Mouse (Mus musculus) kidney, embryonic 16.5 days (tissue): ENCODE data around the gene Cabp4. TPM values are rescaled to one million over a fixed set of nuclear protein-coding genes. Genes with fewer than 3 reads are reported as not detected.
"Not testable (repeated sequence)": the region's sequence is repeated elsewhere in the genome, so short reads cannot be mapped to it uniquely, and the experiment has no call there.

Experiments used
- ATAC-seq: fragments of 200-750 bp; cut with Nextera tagmentation; 2 replicates; pipeline ENCODE4 v1.8.0; 2017; ENCODE audit warnings: moderate TSS enrichment; ENCODE audit not compliant: low FRiP score, low TSS enrichment
- H3K27ac ChIP-seq: fragments of 300-500 bp; sonication (generic); 2 replicates; pipeline ENCODE4 v1.5.1; 2014; ENCODE audit warnings: low read length
- H3K27me3 ChIP-seq: fragments of 300-500 bp; sonication (generic); 2 replicates; pipeline ENCODE4 v1.6.1; 2014; ENCODE audit warnings: low read length, control low read depth, mixed read lengths; ENCODE audit not compliant: insufficient read depth
- H3K36me3 ChIP-seq: fragments of 300-500 bp; sonication (generic); 2 replicates; pipeline ENCODE4 v1.6.1; 2014; ENCODE audit warnings: low read length, control low read depth, mixed read lengths; ENCODE audit not compliant: insufficient read depth
- H3K4me1 ChIP-seq: fragments of 300-500 bp; sonication (generic); 2 replicates; pipeline ENCODE4 v1.6.1; 2014; ENCODE audit warnings: low read length, control low read depth, mixed read lengths; ENCODE audit not compliant: insufficient read depth
- H3K4me2 ChIP-seq: fragments of 300-500 bp; sonication (generic); replicated peaks from 2 replicates; pipeline ENCODE4 v1.6.1; 2014; ENCODE audit warnings: low read depth, low read length
- H3K4me3 ChIP-seq: fragments of 300-500 bp; sonication (generic); 2 replicates; pipeline ENCODE4 v1.5.1; 2014; ENCODE audit warnings: mild to moderate bottlenecking, low read length
- H3K9ac ChIP-seq: fragments of 300-500 bp; sonication (generic); replicated peaks from 2 replicates; pipeline ENCODE4 v1.6.1; 2014; ENCODE audit warnings: low read length
- H3K9me3 ChIP-seq: fragments of 300-500 bp; sonication (generic); 2 replicates; pipeline ENCODE4 v1.6.1; 2016; ENCODE audit warnings: low read length, control low read depth
- WGBS: fragments of 180-500 bp; shearing (Covaris S2); extraction: QIAGEN DNeasy Blood & Tissue Kit; methylation state at CpG from one replicate; pipeline ENCODE4 v1.1.7; 2014; 5-methylcytosine and 5-hydroxymethylcytosine counted together
- polyA plus RNA-seq: library from polyadenylated mRNA; unstranded; fragments of >200 nt; fragmentation: Nextera tagmentation; extraction: Ambion mirVana; gene quantifications from 2 replicates; pipeline ENCODE4 v1.2.1, GENCODE M21; 2015

The Cabp4 gene
- polyA plus RNA-seq, 1 experiment from 2014 or later = 0.14 TPM

DNA sequence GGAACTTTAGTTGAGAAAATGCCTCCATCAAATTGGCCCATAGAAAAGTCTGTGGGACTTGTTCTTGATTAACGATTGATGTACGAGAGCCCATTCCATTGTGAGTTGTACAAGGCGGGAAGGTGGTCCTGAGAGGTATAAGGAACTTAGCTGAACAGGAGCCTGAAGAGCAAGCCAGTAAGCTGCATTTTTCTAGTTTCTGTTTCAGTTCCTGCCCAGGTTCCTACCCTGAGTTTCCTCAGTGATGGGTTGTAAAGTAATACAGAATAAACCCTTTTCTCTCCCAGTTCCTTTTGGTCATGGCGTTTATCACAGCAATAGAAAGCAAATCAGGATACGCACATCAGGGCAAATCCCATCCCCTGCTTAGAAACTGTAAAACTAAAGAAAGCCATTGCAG lies 5.9 kb downstream of the Cabp4 start:
- Histone ChIP-seq H3K4me3 (no peak overlapping the region), H3K4me2 (no peak overlapping the region), H3K9me3 (no peaks in the 10 kb centered on the region), H3K27me3 (no peaks in the 10 kb centered on the region), H3K36me3 (no peaks in the 10 kb centered on the region), H3K4me1 (0 out of 2 replicates have a peak, but pooled peaks cover 3% of the 10 kb centered on the region), H3K9ac (no peak overlapping the region), H3K27ac (no peak overlapping the region)
- WGBS = 78% methylated on average over 5 of the region's 5 CpGs
- ATAC-seq = no peak

GRCm38 (mm10) chr19:4136463-4136862 lies 7.4 kb downstream of the Cabp4 start:
- no peak for ATAC-seq
- WGBS = 82% methylated on average over 5 of the region's 5 CpGs
- H3K27me3 ChIP-seq = no peaks in the 10 kb centered on the region
- H3K27ac ChIP-seq = no peak overlapping the region
- no peak overlapping the region for H3K4me3 ChIP-seq
- H3K4me2 ChIP-seq = no peak overlapping the region
- peaks cover 14% of the 10 kb centered on the region for H3K36me3 ChIP-seq
- no peaks in the 10 kb centered on the region for H3K9me3 ChIP-seq
- H3K4me1 ChIP-seq = no peaks in the 10 kb centered on the region
- no peak overlapping the region for H3K9ac ChIP-seq

DNA sequence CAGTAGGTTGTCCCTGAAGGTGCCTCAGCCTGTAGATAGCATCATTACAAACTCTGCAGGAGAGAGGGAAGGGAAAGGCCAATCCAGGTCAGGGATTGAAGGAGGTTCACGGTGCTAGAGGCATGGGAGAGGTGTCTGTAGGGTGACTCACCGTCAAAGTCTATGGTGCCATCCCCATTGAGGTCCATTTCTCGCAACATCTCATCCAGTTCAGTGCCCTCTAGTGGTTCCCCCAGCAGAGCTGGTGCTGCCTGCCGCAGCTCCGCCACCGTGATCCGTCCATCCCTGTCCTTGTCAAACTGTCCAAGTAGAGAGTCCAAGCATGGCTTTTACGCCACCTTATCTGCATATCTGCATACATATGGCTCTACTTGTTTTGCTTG lies 7.9 kb downstream of the Cabp4 start:
- H3K27ac ChIP-seq, H3K9me3 ChIP-seq, H3K27me3 ChIP-seq, H3K4me3 ChIP-seq, H3K4me2 ChIP-seq, H3K4me1 ChIP-seq, ATAC-seq, H3K9ac ChIP-seq: not testable (repeated sequence)
- 12% methylated on average over 8 of the region's 8 CpGs for WGBS
- H3K36me3 ChIP-seq = peaks cover 18% of the 10 kb centered on the region

DNA sequence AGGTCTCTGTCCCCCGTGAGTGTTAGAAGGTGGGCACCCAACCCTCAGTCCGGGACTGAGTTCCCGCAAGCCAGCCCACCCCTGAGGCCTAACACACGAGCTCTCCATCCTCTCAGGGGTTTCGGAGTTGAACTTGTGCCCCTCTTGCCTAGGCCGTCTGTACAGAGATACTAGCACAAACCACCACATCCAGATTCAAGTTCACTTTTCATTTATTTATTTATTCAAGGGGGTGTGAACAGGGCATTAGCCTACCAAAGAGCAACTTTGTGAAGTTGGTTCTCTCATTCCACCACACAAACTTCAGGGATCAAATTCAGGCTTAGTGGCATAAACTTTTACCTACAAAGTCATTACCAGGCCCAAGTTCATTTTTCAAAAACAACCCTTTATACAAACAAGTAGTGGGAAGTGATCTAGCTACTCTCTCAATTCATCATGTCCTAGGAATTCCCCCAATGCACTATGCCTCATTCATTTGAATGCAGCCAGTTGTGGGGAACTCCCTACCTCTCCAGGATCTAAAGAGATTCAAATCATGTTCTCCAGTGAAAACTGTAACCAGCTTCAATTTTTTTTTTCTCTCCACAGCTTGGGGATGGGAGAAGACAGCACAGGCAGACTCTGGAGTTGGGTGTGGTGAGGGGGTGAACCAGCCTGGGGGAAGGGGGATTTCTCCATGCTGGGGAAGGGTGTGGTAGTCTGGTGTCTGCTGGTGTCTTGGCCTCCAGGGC lies 8.4 kb downstream of the Cabp4 start:
- H3K27ac ChIP-seq, H3K9me3 ChIP-seq, H3K4me2 ChIP-seq, H3K9ac ChIP-seq, H3K4me3 ChIP-seq, H3K4me1 ChIP-seq, ATAC-seq, H3K27me3 ChIP-seq: not testable (repeated sequence)
- 77% methylated on average over 6 of the region's 6 CpGs for WGBS
- peaks cover 19% of the 10 kb centered on the region for H3K36me3 ChIP-seq

- H3K4me2 ChIP-seq = no peak overlapping the region
Observed at GRCm38 (mm10) chr19:4134354-4134753, 9.5 kb downstream of the Cabp4 start.

GRCm38 (mm10) chr19:4131768-4132167 lies 12.1 kb downstream of the Cabp4 start:
- H3K4me2 ChIP-seq = no peak overlapping the region
- H3K9ac ChIP-seq = no peak overlapping the region
- H3K27me3 ChIP-seq = no peaks in the 10 kb centered on the region
- H3K4me3 ChIP-seq = no peak overlapping the region
- H3K4me1 ChIP-seq = peaks cover 7% of the 10 kb centered on the region
- peaks cover 34% of the 10 kb centered on the region for H3K36me3 ChIP-seq
- no peak for ATAC-seq
- no peak overlapping the region for H3K27ac ChIP-seq
- 79% methylated on average over 2 of the region's 2 CpGs for WGBS
- H3K9me3 ChIP-seq = no peaks in the 10 kb centered on the region

More at GRCm38 (mm10) chr19:4134354-4134753, 9.5 kb downstream of the Cabp4 start:
- H3K4me3 ChIP-seq = no peak overlapping the region
- ATAC-seq = no peak
- WGBS = 88% methylated on average over 4 of the region's 4 CpGs
- H3K36me3 ChIP-seq = peaks cover 21% of the 10 kb centered on the region
- no peak overlapping the region for H3K27ac ChIP-seq
- H3K27me3 ChIP-seq = no peaks in the 10 kb centered on the region
- no peaks in the 10 kb centered on the region for H3K9me3 ChIP-seq
- no peak overlapping the region for H3K9ac ChIP-seq
- H3K4me1 ChIP-seq = no peaks in the 10 kb centered on the region

DNA sequence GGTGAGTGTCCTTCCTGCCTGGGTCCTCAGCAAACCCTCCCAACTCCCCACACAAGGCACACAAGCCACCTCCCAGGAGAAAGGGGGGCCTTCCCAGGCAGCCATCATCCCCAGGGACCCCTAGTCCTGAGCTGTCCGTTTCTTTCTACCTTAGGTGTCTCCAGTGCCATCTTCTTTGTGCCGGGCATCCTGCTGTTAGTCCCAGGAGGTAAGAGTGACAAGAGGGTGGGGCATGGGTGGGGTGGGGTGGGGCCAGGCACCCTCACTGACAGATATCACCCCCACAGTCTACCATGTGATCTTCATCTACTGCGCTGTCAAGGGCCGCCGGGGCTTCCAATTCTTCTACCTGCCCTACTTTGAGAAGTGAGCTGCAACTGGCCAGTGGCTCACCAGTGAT lies 12.8 kb downstream of the Cabp4 start:
- Histone ChIP-seq H3K36me3 (peaks cover 34% of the 10 kb centered on the region), H3K9me3 (no peaks in the 10 kb centered on the region), H3K4me2 (no peak overlapping the region), H3K27me3 (no peaks in the 10 kb centered on the region), H3K27ac (no peak overlapping the region), H3K9ac (no peak overlapping the region), H3K4me1 (peaks cover 12% of the 10 kb centered on the region), H3K4me3 (no peak overlapping the region)
- ATAC-seq = no peak
- 87% methylated on average over 5 of the region's 5 CpGs for whole genome bisulfite sequencing

DNA sequence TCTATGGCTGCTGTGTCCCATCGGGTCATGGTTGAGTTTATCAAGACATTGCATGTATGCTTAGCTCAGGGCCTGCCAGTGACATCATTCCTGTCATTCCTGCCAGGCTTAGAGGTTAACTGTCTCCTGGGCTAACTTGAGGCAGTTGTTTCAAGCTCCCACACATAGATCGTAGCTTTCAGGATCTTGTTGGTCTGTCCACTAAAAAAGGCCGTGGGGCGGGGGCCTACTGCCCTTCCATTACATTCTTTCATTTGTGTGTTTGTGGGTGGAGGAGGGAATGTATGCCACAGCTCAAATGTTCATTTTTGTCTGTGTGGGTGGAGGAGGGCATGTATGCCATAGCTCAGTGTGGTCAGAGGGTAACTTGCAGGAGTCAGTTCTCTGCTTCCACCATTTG lies 13.7 kb downstream of the Cabp4 start:
- ATAC-seq = no peak
- whole genome bisulfite sequencing = 67% methylated on average over 4 of the region's 4 CpGs
- Histone ChIP-seq H3K4me2 (no peak overlapping the region), H3K27me3 (no peaks in the 10 kb centered on the region), H3K9ac (no peak overlapping the region), H3K4me1 (peaks cover 13% of the 10 kb centered on the region), H3K36me3 (peaks cover 34% of the 10 kb centered on the region), H3K27ac (no peak overlapping the region), H3K9me3 (no peaks in the 10 kb centered on the region), H3K4me3 (no peak overlapping the region)

- no peak for ATAC-seq
Observed at GRCm38 (mm10) chr19:4129462-4129861, 14.4 kb downstream of the Cabp4 start.

DNA sequence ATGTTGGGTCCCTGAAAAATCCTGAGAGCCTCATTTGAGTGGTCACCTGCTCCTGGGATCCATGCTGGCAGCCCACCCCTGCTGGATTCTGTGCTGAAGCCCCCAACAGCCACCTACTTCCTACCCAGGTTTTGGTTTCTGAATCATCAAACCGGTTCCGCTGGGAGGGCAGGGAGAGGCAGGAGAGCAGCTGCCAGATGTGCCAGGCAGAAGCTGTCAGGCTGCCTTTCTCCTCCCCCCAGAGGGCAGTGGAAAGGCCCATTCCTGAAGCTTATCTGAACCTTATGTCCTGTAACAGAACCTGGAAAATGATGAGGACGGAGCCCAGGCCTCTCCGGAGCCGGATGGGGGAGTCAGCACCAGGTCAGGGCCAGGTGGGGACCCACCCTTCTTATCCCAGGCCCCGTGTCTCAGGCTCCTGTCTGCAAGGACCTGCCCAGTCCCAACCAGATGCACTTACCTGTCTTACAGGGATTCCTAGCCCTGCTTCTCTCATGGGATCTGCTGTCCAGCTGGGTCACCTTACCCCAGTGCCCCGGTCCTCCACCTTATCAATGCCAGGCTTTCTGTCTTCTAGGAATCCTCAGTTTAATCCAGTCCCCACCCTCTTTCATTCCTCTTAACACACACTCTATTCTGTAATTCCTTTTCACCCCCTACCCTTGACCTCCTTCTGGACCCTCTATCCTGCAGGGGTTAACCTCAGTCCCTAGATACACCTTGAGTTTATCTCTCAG lies 16.9 kb downstream of the Cabp4 start:
- Histone ChIP-seq H3K36me3 (peaks cover 24% of the 10 kb centered on the region), H3K9ac (peak overlapping the region; percentile 87), H3K27ac (no peak overlapping the region), H3K4me2 (peak overlapping the region; percentile 62), H3K27me3 (no peaks in the 10 kb centered on the region), H3K4me1 (peaks cover 20% of the 10 kb centered on the region), H3K4me3 (peak overlapping the region; percentile 70), H3K9me3 (no peaks in the 10 kb centered on the region)
- WGBS = 35% methylated on average over 7 of the region's 7 CpGs
- no peak for ATAC-seq

More at GRCm38 (mm10) chr19:4129462-4129861, 14.4 kb downstream of the Cabp4 start:
- WGBS = 92% methylated on average over 7 of the region's 7 CpGs
- peaks cover 34% of the 10 kb centered on the region for H3K36me3 ChIP-seq
- H3K4me3 ChIP-seq = no peak overlapping the region
- no peak overlapping the region for H3K27ac ChIP-seq
- no peaks in the 10 kb centered on the region for H3K27me3 ChIP-seq
- H3K9ac ChIP-seq = no peak overlapping the region
- no peaks in the 10 kb centered on the region for H3K9me3 ChIP-seq
- H3K4me2 ChIP-seq = no peak overlapping the region
- peaks cover 20% of the 10 kb centered on the region for H3K4me1 ChIP-seq
